ENCODE assay signal across 15 mouse cellular contexts in genomic region chr13:20211780-20212179, GRCm38 (mm10).
"Had no signal": no experiment of that assay in that cellular context is flagged by ENCODE, and none has a peak within 500 bp of the region (broad histone marks: within the 10 kb centered on the region; RNA-seq: fewer than 3 reads in every experiment).

No protein-coding gene starts in this region.

- H3K4me2 ChIP-seq: limb, embryonic 12.5 days; liver, embryonic 13.5 days; midbrain, embryonic 12.5 days; neural tube, embryonic 15.5 days had no signal

- ATAC-seq: liver, postnatal 0 days had no signal

- H3K4me3 ChIP-seq: layer of hippocampus, adult 2 months; limb, embryonic 12.5 days; liver, embryonic 13.5 days; midbrain, embryonic 12.5 days; myocyte; neural tube, embryonic 15.5 days had no signal

- DNase-seq: kidney, adult 18-20 months; kidney, postnatal 10 days; kidney, postnatal 4 days; liver; liver, embryonic 13.5 days; liver, postnatal 0 days; right cerebral cortex, adult 18-20 months; right cerebral cortex, postnatal 25 days; thymus, adult 18-20 months; thymus, postnatal 14 days had no signal

- H3K36me3 ChIP-seq: limb, embryonic 12.5 days; liver, embryonic 13.5 days; midbrain, embryonic 12.5 days; neural tube, embryonic 15.5 days had no signal

- H3K9ac ChIP-seq: limb, embryonic 12.5 days; liver, embryonic 13.5 days; liver, postnatal 0 days; midbrain, embryonic 12.5 days; neural tube, embryonic 15.5 days had no signal

- H3K27me3 ChIP-seq: limb, embryonic 12.5 days; liver, embryonic 13.5 days; midbrain, embryonic 12.5 days; neural tube, embryonic 15.5 days had no signal

- H3K4me1 ChIP-seq: limb, embryonic 12.5 days; liver, embryonic 13.5 days; midbrain, embryonic 12.5 days; neural tube, embryonic 15.5 days had no signal

- H3K9me3 ChIP-seq: limb, embryonic 12.5 days; liver, embryonic 13.5 days; midbrain, embryonic 12.5 days; neural tube, embryonic 15.5 days had no signal

- H3K27ac ChIP-seq: layer of hippocampus, adult 2 months; limb, embryonic 12.5 days; liver, embryonic 13.5 days; midbrain, embryonic 12.5 days; neural tube, embryonic 15.5 days had no signal
